Mouse (Mus musculus): ENCODE measurements around the gene Klc2. TPM values are rescaled to one million over a fixed set of nuclear protein-coding genes. Genes with fewer than 3 reads are reported as not detected.

Klc2 gene
- polyA plus RNA-seq, 1 experiment from 2014 or later: 7.3 TPM

DNA sequence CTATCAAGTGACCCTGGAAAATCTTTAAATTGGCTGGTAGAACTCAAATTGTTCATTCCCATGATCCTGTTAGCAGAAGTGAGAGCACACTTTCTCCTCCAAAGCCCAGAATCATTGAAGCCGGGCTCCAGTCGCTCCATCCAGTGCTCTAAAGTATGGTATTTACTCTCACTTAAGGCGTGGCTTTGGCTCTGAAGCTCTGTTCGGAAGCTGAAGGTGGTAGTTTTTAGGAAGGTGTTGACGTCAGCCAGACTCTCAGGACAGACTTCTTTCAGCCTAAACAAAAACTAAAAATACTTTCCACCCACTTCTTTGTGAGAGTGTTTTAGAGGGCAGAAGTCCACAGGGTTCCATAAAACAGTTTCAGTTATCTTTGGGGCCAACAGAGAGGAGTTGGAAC, 44.8 kb downstream of the Klc2 start:
- no peaks in the 10 kb centered on the region for H3K9me3 ChIP-seq (ENCODE audit: control insufficient read depth, low read length)
- no peaks in the 10 kb centered on the region for H3K36me3 ChIP-seq (ENCODE audit: control insufficient read depth, insufficient read depth, low read length)
- WGBS: 35% methylated on average over 5 of the region's 5 CpGs
- peaks cover 39% of the 10 kb centered on the region for H3K27me3 ChIP-seq (replicated peaks; ENCODE audit: control insufficient read depth, insufficient read depth, low read length)
- no peak overlapping the region for H3K9ac ChIP-seq (ENCODE audit: low read depth, low read length)
- H3K27ac ChIP-seq (ENCODE audit: low read depth, low read length): no peak overlapping the region
- H3K4me2 ChIP-seq: no peak overlapping the region
- H3K4me3 ChIP-seq (ENCODE audit: low read depth, low read length): no peak overlapping the region
- DNase-seq (ENCODE audit: low spot score) (no peak), ATAC-seq (replicated peaks; ENCODE audit: low FRiP score) (no peak)
- peaks cover 34% of the 10 kb centered on the region for H3K4me1 ChIP-seq (replicated peaks; ENCODE audit: control insufficient read depth, insufficient read depth, low read length)

DNA sequence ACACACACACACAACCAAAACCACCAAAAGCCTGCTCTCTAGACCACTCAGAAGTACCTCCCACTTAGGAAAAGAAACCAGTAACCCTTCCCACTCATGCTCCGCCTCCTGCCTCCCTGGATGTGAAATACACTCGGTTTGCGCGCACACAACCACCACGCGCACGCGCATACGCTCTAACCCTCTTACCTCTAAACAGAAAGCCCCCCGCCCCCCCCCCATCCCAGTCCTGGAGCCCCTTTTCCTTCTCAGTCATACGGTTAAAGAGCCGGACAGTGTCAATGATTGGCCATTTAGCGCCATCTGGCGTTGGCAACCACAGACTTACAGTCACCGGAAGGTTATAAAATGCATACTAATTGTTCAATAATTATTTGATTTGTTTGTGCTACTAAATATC, 45.3 kb downstream of the Klc2 start:
- Histone ChIP-seq H3K36me3 (ENCODE audit: control insufficient read depth, insufficient read depth, low read length) (no peaks in the 10 kb centered on the region), H3K9me3 (ENCODE audit: control insufficient read depth, low read length) (no peaks in the 10 kb centered on the region), H3K27ac (ENCODE audit: low read depth, low read length) (no peak overlapping the region), H3K9ac (ENCODE audit: low read depth, low read length) (no peak overlapping the region), H3K4me2 (peak overlapping the region; percentile 95), H3K27me3 (replicated peaks; ENCODE audit: control insufficient read depth, insufficient read depth, low read length) (peaks cover 41% of the 10 kb centered on the region), H3K4me3 (ENCODE audit: low read depth, low read length) (peak overlapping the region; percentile 52), H3K4me1 (replicated peaks; ENCODE audit: control insufficient read depth, insufficient read depth, low read length) (peaks cover 39% of the 10 kb centered on the region)
- DNase-seq (ENCODE audit: low spot score) (no peak), ATAC-seq (replicated peaks; ENCODE audit: low FRiP score) (0 out of 2 replicates have a peak, but pooled peaks have one; percentile 11)
- WGBS: 2% methylated on average over 15 of the region's 15 CpGs

DNA sequence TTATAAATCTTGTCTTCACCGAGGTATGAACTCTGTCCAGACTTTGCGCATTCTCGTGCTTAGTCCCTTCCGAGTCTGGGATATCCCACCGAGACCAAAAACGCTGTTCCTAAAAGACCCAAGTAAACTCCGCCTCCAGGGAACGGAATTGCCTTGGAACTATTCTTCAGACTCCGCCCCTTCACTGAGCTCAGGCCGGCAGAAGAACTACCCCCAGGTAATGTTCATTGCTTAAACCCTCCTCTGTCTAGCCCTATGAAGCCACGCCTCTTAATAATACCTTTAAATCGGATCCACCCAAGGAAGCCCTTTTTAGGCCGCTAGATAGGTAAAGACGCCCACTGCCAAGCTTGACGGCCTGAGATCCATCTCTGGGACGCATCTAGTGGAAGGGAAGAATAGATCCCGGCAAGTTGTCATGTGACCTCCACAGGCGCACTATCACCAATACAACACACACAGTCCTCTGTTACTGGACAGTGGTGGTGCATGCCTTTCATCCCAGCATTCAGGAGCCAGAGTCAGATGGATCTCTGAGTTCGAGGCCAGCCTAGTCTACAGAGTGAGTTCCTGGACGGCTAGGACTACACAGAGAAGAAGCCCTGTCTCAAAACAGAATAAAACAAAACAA, 45.9 kb downstream of the Klc2 start:
- H3K4me2 ChIP-seq: peak overlapping the region; percentile 95
- H3K4me3 ChIP-seq (ENCODE audit: low read depth, low read length): peak overlapping the region; percentile 52
- no peaks in the 10 kb centered on the region for H3K9me3 ChIP-seq (ENCODE audit: control insufficient read depth, low read length)
- H3K27ac ChIP-seq (ENCODE audit: low read depth, low read length): peak overlapping the region; percentile 57; the same call in 1 of the 2 replicates
- WGBS: 4% methylated on average over 20 of the region's 20 CpGs
- DNase-seq (ENCODE audit: low spot score) (no peak), ATAC-seq (replicated peaks; ENCODE audit: low FRiP score) (peak; percentile 11; the same call in 1 of the 2 replicates)
- peak overlapping the region; percentile 66; the same call in 1 of the 2 replicates for H3K9ac ChIP-seq (ENCODE audit: low read depth, low read length)
- peaks cover 44% of the 10 kb centered on the region for H3K27me3 ChIP-seq (replicated peaks; ENCODE audit: control insufficient read depth, insufficient read depth, low read length)
- H3K36me3 ChIP-seq (ENCODE audit: control insufficient read depth, insufficient read depth, low read length): no peaks in the 10 kb centered on the region
- peaks cover 44% of the 10 kb centered on the region for H3K4me1 ChIP-seq (replicated peaks; ENCODE audit: control insufficient read depth, insufficient read depth, low read length)

DNA sequence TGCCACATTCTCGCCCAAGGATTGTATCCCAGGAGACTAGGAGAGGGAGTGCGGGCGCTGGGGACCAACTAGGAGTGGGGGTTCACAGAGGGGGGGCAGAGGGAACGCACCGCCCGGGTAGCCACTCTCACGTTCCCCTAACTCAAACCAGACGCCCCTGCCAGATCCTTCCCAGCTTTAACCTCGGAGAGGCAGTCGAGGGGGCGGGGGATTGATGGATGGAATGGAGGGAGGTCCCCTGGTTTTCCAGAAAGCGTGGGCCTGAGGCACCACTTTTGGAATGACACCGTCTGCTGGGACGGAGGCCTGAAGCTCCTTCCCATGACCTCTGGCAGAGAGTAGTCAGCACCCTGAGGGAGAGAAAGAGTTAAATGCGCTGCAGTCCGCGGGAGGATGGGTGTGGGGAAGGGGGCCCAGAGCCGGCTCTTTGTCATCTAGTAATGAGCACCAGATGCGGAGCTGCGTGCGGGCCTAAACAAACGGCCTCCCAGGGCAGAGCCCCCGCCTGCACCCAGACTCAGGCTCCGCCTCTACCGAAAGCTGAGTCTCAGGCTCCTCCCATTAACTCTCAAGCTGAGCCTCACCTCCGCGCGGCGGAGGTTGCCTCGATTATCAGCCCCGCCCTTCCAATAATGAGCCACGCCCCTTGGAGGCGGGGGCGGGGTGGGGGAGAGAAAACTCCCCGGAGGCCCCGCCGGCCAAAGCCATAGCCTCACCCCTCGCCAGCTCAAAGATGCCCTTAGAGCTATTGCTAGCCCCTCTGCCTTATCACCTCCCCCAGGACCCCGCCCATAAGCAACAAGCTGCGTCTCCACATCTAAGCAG, 46.6 kb downstream of the Klc2 start:
- peak; percentile 80 for ATAC-seq (replicated peaks; ENCODE audit: low FRiP score)
- Histone ChIP-seq H3K27me3 (replicated peaks; ENCODE audit: control insufficient read depth, insufficient read depth, low read length) (peaks cover 44% of the 10 kb centered on the region), H3K4me1 (replicated peaks; ENCODE audit: control insufficient read depth, insufficient read depth, low read length) (peaks cover 51% of the 10 kb centered on the region), H3K9me3 (ENCODE audit: control insufficient read depth, low read length) (no peaks in the 10 kb centered on the region), H3K4me3 (ENCODE audit: low read depth, low read length) (peak overlapping the region; percentile 52), H3K36me3 (ENCODE audit: control insufficient read depth, insufficient read depth, low read length) (no peaks in the 10 kb centered on the region), H3K9ac (ENCODE audit: low read depth, low read length) (peak overlapping the region; percentile 66), H3K27ac (ENCODE audit: low read depth, low read length) (peak overlapping the region; percentile 66), H3K4me2 (peak overlapping the region; percentile 95)
- 2% methylated on average over 40 of the region's 40 CpGs for WGBS
- DNase-seq (ENCODE audit: low spot score): peak; percentile 84

DNA sequence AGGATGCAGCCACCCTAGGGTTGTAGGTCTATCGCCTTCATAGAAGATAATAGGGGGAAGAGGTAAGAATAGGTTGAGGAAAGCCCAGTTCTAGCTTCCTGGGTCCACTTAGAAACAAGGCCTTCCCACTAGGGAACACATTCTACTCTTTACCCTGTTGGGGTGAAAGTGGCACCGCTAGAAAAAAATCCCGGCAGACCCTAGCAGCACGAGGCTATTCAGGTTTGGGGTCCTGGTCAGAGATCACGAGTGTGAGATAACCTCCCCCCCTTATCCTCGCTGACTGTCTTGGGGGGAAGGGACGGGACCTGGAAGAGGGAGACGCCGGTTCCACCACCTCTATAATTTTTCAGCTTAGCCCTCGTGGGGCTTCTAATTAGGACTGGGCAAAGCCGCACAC, 47.3 kb downstream of the Klc2 start:
- peak overlapping the region; percentile 66 for H3K27ac ChIP-seq (ENCODE audit: low read depth, low read length)
- ATAC-seq (replicated peaks; ENCODE audit: low FRiP score) (no peak), DNase-seq (ENCODE audit: low spot score) (no peak)
- H3K4me2 ChIP-seq: peak overlapping the region; percentile 95
- H3K9ac ChIP-seq (ENCODE audit: low read depth, low read length): peak overlapping the region; percentile 66
- H3K27me3 ChIP-seq (replicated peaks; ENCODE audit: control insufficient read depth, insufficient read depth, low read length): peaks cover 41% of the 10 kb centered on the region
- H3K36me3 ChIP-seq (ENCODE audit: control insufficient read depth, insufficient read depth, low read length): no peaks in the 10 kb centered on the region
- WGBS: 14% methylated on average over 11 of the region's 11 CpGs
- no peaks in the 10 kb centered on the region for H3K9me3 ChIP-seq (ENCODE audit: control insufficient read depth, low read length)
- H3K4me3 ChIP-seq (ENCODE audit: low read depth, low read length): peak overlapping the region; percentile 52
- peaks cover 51% of the 10 kb centered on the region for H3K4me1 ChIP-seq (replicated peaks; ENCODE audit: control insufficient read depth, insufficient read depth, low read length)

DNA sequence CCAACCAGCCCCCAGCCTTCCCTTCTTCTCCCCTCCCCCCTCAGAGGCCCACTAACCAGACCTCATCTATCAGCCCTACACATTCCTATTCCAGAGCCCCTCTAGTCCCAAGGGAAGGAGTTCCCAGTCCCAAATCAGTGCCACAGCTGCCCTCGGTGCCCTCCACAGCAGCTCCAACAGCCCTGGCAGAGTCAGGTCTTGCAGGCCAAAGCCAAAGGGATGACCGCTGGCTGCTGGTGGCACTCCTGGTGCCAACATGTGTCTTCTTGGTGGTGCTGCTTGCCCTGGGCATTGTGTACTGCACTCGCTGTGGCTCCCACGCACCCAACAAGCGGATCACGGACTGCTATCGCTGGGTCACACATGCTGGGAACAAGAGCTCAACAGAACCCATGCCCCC, 48.4 kb downstream of the Klc2 start:
- Histone ChIP-seq H3K9ac (ENCODE audit: low read depth, low read length) (no peak overlapping the region), H3K4me1 (replicated peaks; ENCODE audit: control insufficient read depth, insufficient read depth, low read length) (peaks cover 59% of the 10 kb centered on the region), H3K4me2 (peak overlapping the region; percentile 95), H3K9me3 (ENCODE audit: control insufficient read depth, low read length) (no peaks in the 10 kb centered on the region), H3K4me3 (ENCODE audit: low read depth, low read length) (no peak overlapping the region; the same call in 1 of the 2 replicates), H3K36me3 (ENCODE audit: control insufficient read depth, insufficient read depth, low read length) (no peaks in the 10 kb centered on the region), H3K27me3 (replicated peaks; ENCODE audit: control insufficient read depth, insufficient read depth, low read length) (peaks cover 41% of the 10 kb centered on the region), H3K27ac (ENCODE audit: low read depth, low read length) (peak overlapping the region; percentile 30; the same call in 1 of the 2 replicates)
- DNase-seq (ENCODE audit: low spot score): no peak
- ATAC-seq (replicated peaks; ENCODE audit: low FRiP score): no peak
- WGBS: 71% methylated on average over 7 of the region's 7 CpGs

DNA sequence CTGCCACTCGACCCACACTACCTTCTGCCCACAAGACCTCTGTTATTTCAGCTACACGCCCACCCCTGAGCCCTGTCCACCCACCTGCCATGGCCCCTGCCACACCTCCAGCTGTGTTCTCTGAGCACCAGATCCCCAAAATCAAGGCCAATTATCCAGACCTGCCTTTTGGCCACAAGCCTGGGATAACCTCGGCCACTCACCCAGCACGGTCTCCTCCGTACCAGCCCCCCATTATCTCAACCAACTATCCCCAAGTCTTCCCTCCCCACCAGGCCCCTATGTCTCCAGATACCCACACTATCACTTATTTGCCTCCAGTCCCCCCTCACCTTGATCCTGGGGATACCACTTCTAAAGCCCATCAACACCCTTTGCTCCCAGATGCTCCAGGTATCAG, 48.9 kb downstream of the Klc2 start:
- no peak for DNase-seq (ENCODE audit: low spot score)
- Histone ChIP-seq H3K9me3 (ENCODE audit: control insufficient read depth, low read length) (no peaks in the 10 kb centered on the region), H3K36me3 (ENCODE audit: control insufficient read depth, insufficient read depth, low read length) (no peaks in the 10 kb centered on the region), H3K4me3 (ENCODE audit: low read depth, low read length) (peak overlapping the region; percentile 59; the same call in 1 of the 2 replicates), H3K27me3 (replicated peaks; ENCODE audit: control insufficient read depth, insufficient read depth, low read length) (peaks cover 41% of the 10 kb centered on the region), H3K4me1 (replicated peaks; ENCODE audit: control insufficient read depth, insufficient read depth, low read length) (peaks cover 62% of the 10 kb centered on the region), H3K9ac (ENCODE audit: low read depth, low read length) (no peak overlapping the region), H3K4me2 (peak overlapping the region; percentile 95), H3K27ac (ENCODE audit: low read depth, low read length) (no peak overlapping the region)
- 74% methylated on average over 5 of the region's 5 CpGs for WGBS
- no peak for ATAC-seq (replicated peaks; ENCODE audit: low FRiP score)

DNA sequence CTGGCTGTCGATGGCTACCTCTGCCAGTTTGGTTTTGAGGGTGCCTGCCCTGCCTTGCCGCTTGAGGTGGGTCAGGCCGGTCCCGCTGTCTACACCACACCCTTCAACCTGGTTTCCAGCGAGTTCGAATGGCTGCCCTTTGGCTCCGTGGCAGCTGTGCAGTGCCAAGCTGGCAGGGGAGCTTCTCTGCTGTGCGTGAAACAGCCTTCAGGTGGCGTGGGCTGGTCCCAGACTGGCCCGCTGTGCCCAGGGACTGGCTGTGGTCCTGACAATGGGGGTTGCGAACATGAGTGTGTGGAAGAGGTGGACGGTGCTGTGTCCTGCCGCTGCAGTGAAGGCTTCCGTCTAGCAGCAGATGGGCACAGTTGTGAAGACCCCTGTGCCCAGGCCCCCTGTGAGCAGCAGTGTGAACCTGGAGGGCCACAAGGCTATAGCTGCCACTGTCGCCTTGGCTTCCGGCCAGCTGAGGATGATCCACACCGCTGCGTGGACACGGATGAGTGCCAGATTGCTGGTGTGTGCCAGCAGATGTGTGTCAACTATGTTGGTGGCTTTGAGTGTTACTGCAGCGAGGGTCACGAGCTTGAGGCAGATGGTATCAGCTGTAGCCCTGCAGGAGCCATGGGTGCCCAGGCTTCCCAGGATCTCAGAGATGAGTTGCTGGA, 49.7 kb downstream of the Klc2 start:
- H3K4me1 ChIP-seq (replicated peaks; ENCODE audit: control insufficient read depth, insufficient read depth, low read length): peaks cover 62% of the 10 kb centered on the region
- no peaks in the 10 kb centered on the region for H3K9me3 ChIP-seq (ENCODE audit: control insufficient read depth, low read length)
- peak overlapping the region; percentile 73 for H3K9ac ChIP-seq (ENCODE audit: low read depth, low read length)
- no peak for ATAC-seq (replicated peaks; ENCODE audit: low FRiP score)
- DNase-seq (ENCODE audit: low spot score): no peak
- peak overlapping the region; percentile 95 for H3K4me2 ChIP-seq
- H3K27me3 ChIP-seq (replicated peaks; ENCODE audit: control insufficient read depth, insufficient read depth, low read length): peaks cover 40% of the 10 kb centered on the region
- 36% methylated on average over 21 of the region's 21 CpGs for WGBS
- peak overlapping the region; percentile 59 for H3K4me3 ChIP-seq (ENCODE audit: low read depth, low read length)
- H3K27ac ChIP-seq (ENCODE audit: low read depth, low read length): peak overlapping the region; percentile 90
- H3K36me3 ChIP-seq (ENCODE audit: control insufficient read depth, insufficient read depth, low read length): no peaks in the 10 kb centered on the region

All from liver, embryonic 11.5 days (tissue).